Mouse (Mus musculus): ENCODE results near the gene Arih2. TPM values are rescaled to one million over a fixed set of nuclear protein-coding genes. Genes with fewer than 3 reads are reported as not detected.

Arih2 gene
- polyA plus RNA-seq, 1 experiment from 2014 or later: 50.9 TPM

- ATAC-seq (ENCODE audit: low FRiP score): peak; percentile 12; the same call in 1 of the 2 replicates
- H3K4me1 ChIP-seq (ENCODE audit: control insufficient read depth, insufficient read depth, low read length): peaks cover 43% of the 10 kb centered on the region
- H3K27me3 ChIP-seq (ENCODE audit: control insufficient read depth, insufficient read depth, low read length): peaks cover 7% of the 10 kb centered on the region; the same call in 1 of the 2 replicates
- peak; percentile 92 for DNase-seq (ENCODE audit: low spot score, missing footprints)
- H3K9ac ChIP-seq (ENCODE audit: low read length): peak within 1 kb of the TSS; percentile 11; the same call in 1 of the 2 replicates
- no peaks in the 10 kb centered on the region for H3K36me3 ChIP-seq (ENCODE audit: control insufficient read depth, insufficient read depth, low read length)
- H3K27ac ChIP-seq (ENCODE audit: low read depth, low read length): peak within 1 kb of the TSS; percentile 46
- no peak within 1 kb of the TSS for H3K4me2 ChIP-seq
- H3K9me3 ChIP-seq (ENCODE audit: control insufficient read depth, low read length): no peaks in the 10 kb centered on the region
- H3K4me3 ChIP-seq (ENCODE audit: low read depth, low read length): no peak within 1 kb of the TSS
- WGBS: 25% methylated on average over 1 of the region's 1 CpGs
These were observed 39.9 kb upstream of the Arih2 start, which contains the start of gene Prkar2a for GRCm38 (mm10) chr9:108689106-108689505. Prkar2a (plus strand) TSS chr9:108689314.

DNA sequence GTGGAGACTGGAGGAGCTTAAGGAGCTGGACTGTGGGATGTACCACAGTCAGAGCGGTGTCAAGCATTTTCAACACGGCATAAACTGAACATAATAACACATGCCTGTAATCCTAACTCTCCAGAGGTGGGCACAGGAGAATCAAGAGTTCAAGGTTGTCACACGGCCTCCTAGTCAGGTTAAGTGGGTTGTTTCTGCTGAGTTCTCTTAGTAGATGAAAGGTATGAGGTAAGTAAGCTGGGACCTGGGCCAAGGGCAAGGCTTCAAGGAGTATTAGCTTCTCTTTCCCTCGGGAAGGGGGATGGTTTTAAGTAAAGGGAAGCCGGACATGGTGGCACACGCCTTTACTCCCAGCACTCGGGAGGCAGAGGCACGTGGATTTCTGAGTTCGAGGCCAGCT lies 39.3 kb upstream of the Arih2 start:
- DNase-seq (ENCODE audit: low spot score, missing footprints): no peak
- H3K9ac ChIP-seq (ENCODE audit: low read length): no peak overlapping the region
- H3K4me1 ChIP-seq (ENCODE audit: control insufficient read depth, insufficient read depth, low read length): peaks cover 43% of the 10 kb centered on the region
- no peaks in the 10 kb centered on the region for H3K9me3 ChIP-seq (ENCODE audit: control insufficient read depth, low read length)
- 72% methylated on average over 9 of the region's 9 CpGs for WGBS
- H3K4me2 ChIP-seq: no peak overlapping the region
- no peak overlapping the region for H3K4me3 ChIP-seq (ENCODE audit: low read depth, low read length)
- peaks cover 7% of the 10 kb centered on the region; the same call in 1 of the 2 replicates for H3K27me3 ChIP-seq (ENCODE audit: control insufficient read depth, insufficient read depth, low read length)
- no peak overlapping the region for H3K27ac ChIP-seq (ENCODE audit: low read depth, low read length)
- no peak for ATAC-seq (ENCODE audit: low FRiP score)
- H3K36me3 ChIP-seq (ENCODE audit: control insufficient read depth, insufficient read depth, low read length): no peaks in the 10 kb centered on the region

DNA sequence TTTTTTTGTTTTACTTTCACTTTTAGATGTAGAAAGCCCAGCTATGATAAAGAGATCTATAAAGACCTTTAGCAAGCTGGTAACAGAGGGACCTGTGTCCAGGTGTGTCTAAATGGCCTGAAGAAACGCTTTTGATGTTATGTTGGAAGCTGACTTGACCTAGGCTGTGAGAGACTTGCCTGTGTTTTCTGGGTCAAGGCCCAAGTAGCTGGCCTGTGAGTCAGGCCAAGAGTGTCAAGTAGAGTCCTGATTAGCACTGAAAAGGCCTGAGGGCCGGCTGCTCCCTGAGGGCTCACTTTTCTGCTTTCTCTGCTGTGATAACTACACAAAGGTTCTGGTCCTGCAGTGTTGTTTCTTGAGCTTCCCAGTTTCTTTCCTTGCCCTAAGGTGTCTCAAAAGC lies 38.5 kb upstream of the Arih2 start:
- no peak overlapping the region for H3K4me3 ChIP-seq (ENCODE audit: low read depth, low read length)

GRCm38 (mm10) chr9:108687181-108687580 lies 38.0 kb upstream of the Arih2 start:
- H3K36me3 ChIP-seq (ENCODE audit: control insufficient read depth, insufficient read depth, low read length): no peaks in the 10 kb centered on the region

More for the DNA sequence above, 38.5 kb upstream of the Arih2 start:
- Histone ChIP-seq H3K27me3 (ENCODE audit: control insufficient read depth, insufficient read depth, low read length) (peaks cover 3% of the 10 kb centered on the region; the same call in 1 of the 2 replicates), H3K9me3 (ENCODE audit: control insufficient read depth, low read length) (no peaks in the 10 kb centered on the region), H3K4me2 (no peak overlapping the region), H3K4me1 (ENCODE audit: control insufficient read depth, insufficient read depth, low read length) (peaks cover 36% of the 10 kb centered on the region), H3K27ac (ENCODE audit: low read depth, low read length) (no peak overlapping the region), H3K36me3 (ENCODE audit: control insufficient read depth, insufficient read depth, low read length) (no peaks in the 10 kb centered on the region), H3K9ac (ENCODE audit: low read length) (no peak overlapping the region)
- WGBS: 76% methylated on average over 2 of the region's 2 CpGs
- DNase-seq (ENCODE audit: low spot score, missing footprints) (no peak), ATAC-seq (ENCODE audit: low FRiP score) (no peak)

GRCm38 (mm10) chr9:108686475-108686887 lies 37.3 kb upstream of the Arih2 start:
- peak; percentile 60 for ATAC-seq (ENCODE audit: low FRiP score)
- DNase-seq (ENCODE audit: low spot score, missing footprints): no peak

More at GRCm38 (mm10) chr9:108687181-108687580, 38.0 kb upstream of the Arih2 start:
- no peak for DNase-seq (ENCODE audit: low spot score, missing footprints)
- WGBS: 75% methylated on average over 6 of the region's 6 CpGs
- H3K4me2 ChIP-seq: no peak overlapping the region
- peaks cover 3% of the 10 kb centered on the region; the same call in 1 of the 2 replicates for H3K27me3 ChIP-seq (ENCODE audit: control insufficient read depth, insufficient read depth, low read length)
- no peak overlapping the region for H3K27ac ChIP-seq (ENCODE audit: low read depth, low read length)
- ATAC-seq (ENCODE audit: low FRiP score): no peak
- H3K4me3 ChIP-seq (ENCODE audit: low read depth, low read length): no peak overlapping the region
- no peaks in the 10 kb centered on the region for H3K9me3 ChIP-seq (ENCODE audit: control insufficient read depth, low read length)
- H3K9ac ChIP-seq (ENCODE audit: low read length): no peak overlapping the region
- peaks cover 31% of the 10 kb centered on the region for H3K4me1 ChIP-seq (ENCODE audit: control insufficient read depth, insufficient read depth, low read length)

GRCm38 (mm10) chr9:108680026-108680425 lies 30.8 kb upstream of the Arih2 start:
- no peaks in the 10 kb centered on the region for H3K9me3 ChIP-seq (ENCODE audit: control insufficient read depth, low read length)
- no peak overlapping the region for H3K27ac ChIP-seq (ENCODE audit: low read depth, low read length)
- no peak overlapping the region for H3K9ac ChIP-seq (ENCODE audit: low read length)
- no peak overlapping the region for H3K4me3 ChIP-seq (ENCODE audit: low read depth, low read length)
- no peaks in the 10 kb centered on the region for H3K36me3 ChIP-seq (ENCODE audit: control insufficient read depth, insufficient read depth, low read length)
- 91% methylated on average over 15 of the region's 15 CpGs for WGBS
- no peak overlapping the region for H3K4me2 ChIP-seq
- H3K27me3 ChIP-seq (ENCODE audit: control insufficient read depth, insufficient read depth, low read length): no peaks in the 10 kb centered on the region
- DNase-seq (ENCODE audit: low spot score, missing footprints): no peak
- ATAC-seq (ENCODE audit: low FRiP score): no peak
- no peaks in the 10 kb centered on the region for H3K4me1 ChIP-seq (ENCODE audit: control insufficient read depth, insufficient read depth, low read length)

More at GRCm38 (mm10) chr9:108686475-108686887, 37.3 kb upstream of the Arih2 start:
- peaks cover 28% of the 10 kb centered on the region for H3K4me1 ChIP-seq (ENCODE audit: control insufficient read depth, insufficient read depth, low read length)
- H3K4me3 ChIP-seq (ENCODE audit: low read depth, low read length): no peak overlapping the region
- no peak overlapping the region for H3K4me2 ChIP-seq
- 38% methylated on average over 4 of the region's 4 CpGs for WGBS
- H3K27ac ChIP-seq (ENCODE audit: low read depth, low read length): peak overlapping the region; percentile 16; the same call in 1 of the 2 replicates
- no peaks in the 10 kb centered on the region for H3K9me3 ChIP-seq (ENCODE audit: control insufficient read depth, low read length)
- no peak overlapping the region for H3K9ac ChIP-seq (ENCODE audit: low read length)
- peaks cover 3% of the 10 kb centered on the region; the same call in 1 of the 2 replicates for H3K27me3 ChIP-seq (ENCODE audit: control insufficient read depth, insufficient read depth, low read length)
- H3K36me3 ChIP-seq (ENCODE audit: control insufficient read depth, insufficient read depth, low read length): no peaks in the 10 kb centered on the region

GRCm38 (mm10) chr9:108673151-108673550 lies 24.0 kb upstream of the Arih2 start:
- H3K36me3 ChIP-seq (ENCODE audit: control insufficient read depth, insufficient read depth, low read length): peaks cover 3% of the 10 kb centered on the region
- no peak overlapping the region for H3K4me2 ChIP-seq
- ATAC-seq (ENCODE audit: low FRiP score) (no peak), DNase-seq (ENCODE audit: low spot score, missing footprints) (no peak)
- peaks cover 3% of the 10 kb centered on the region; the same call in 1 of the 2 replicates for H3K9me3 ChIP-seq (ENCODE audit: control insufficient read depth, low read length)
- WGBS: 45% methylated on average over 2 of the region's 2 CpGs
- no peak overlapping the region for H3K4me3 ChIP-seq (ENCODE audit: low read depth, low read length)
- H3K9ac ChIP-seq (ENCODE audit: low read length): no peak overlapping the region
- H3K27ac ChIP-seq (ENCODE audit: low read depth, low read length): no peak overlapping the region
- no peaks in the 10 kb centered on the region for H3K4me1 ChIP-seq (ENCODE audit: control insufficient read depth, insufficient read depth, low read length)
- no peaks in the 10 kb centered on the region for H3K27me3 ChIP-seq (ENCODE audit: control insufficient read depth, insufficient read depth, low read length)

DNA sequence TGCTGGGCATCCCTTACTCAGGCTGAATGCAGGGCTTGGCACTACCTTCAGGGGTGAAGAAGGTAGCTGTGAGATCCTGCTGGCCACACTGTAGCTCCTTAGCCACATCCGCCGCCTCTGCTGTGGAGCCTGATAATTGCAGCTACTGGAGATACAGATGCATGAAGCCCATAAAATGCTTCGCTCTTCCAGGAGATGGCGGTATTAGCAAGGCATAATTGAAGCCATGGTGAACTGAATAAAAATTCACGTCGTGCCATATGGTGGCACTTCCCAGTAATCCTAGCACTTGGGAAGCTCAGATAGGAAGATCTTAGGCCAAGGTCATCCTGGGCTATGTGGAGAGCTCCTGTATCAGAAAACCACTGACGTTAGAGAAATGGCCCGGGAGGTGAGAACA lies 20.7 kb upstream of the Arih2 start:
- H3K4me1 ChIP-seq (ENCODE audit: control insufficient read depth, insufficient read depth, low read length): no peaks in the 10 kb centered on the region
- 52% methylated on average over 8 of the region's 8 CpGs for WGBS

GRCm38 (mm10) chr9:108662660-108663059 lies 13.5 kb upstream of the Arih2 start:
- ATAC-seq (ENCODE audit: low FRiP score): no peak
- Histone ChIP-seq H3K27me3 (ENCODE audit: control insufficient read depth, insufficient read depth, low read length) (no peaks in the 10 kb centered on the region), H3K4me3 (ENCODE audit: low read depth, low read length) (peak overlapping the region; percentile 72), H3K36me3 (ENCODE audit: control insufficient read depth, insufficient read depth, low read length) (no peaks in the 10 kb centered on the region), H3K9ac (ENCODE audit: low read length) (peak overlapping the region; percentile 68), H3K27ac (ENCODE audit: low read depth, low read length) (no peak overlapping the region), H3K4me1 (ENCODE audit: control insufficient read depth, insufficient read depth, low read length) (peaks cover 9% of the 10 kb centered on the region), H3K9me3 (ENCODE audit: control insufficient read depth, low read length) (no peaks in the 10 kb centered on the region), H3K4me2 (peak overlapping the region; percentile 71)
- 53% methylated on average over 6 of the region's 6 CpGs for WGBS
- DNase-seq (ENCODE audit: low spot score, missing footprints): no peak

More for the DNA sequence above, 20.7 kb upstream of the Arih2 start:
- Histone ChIP-seq H3K4me2 (no peak overlapping the region), H3K27me3 (ENCODE audit: control insufficient read depth, insufficient read depth, low read length) (no peaks in the 10 kb centered on the region), H3K4me3 (ENCODE audit: low read depth, low read length) (no peak overlapping the region), H3K27ac (ENCODE audit: low read depth, low read length) (no peak overlapping the region), H3K36me3 (ENCODE audit: control insufficient read depth, insufficient read depth, low read length) (peaks cover 3% of the 10 kb centered on the region), H3K9ac (ENCODE audit: low read length) (no peak overlapping the region), H3K9me3 (ENCODE audit: control insufficient read depth, low read length) (peaks cover 3% of the 10 kb centered on the region; the same call in 1 of the 2 replicates)
- ATAC-seq (ENCODE audit: low FRiP score) (no peak), DNase-seq (ENCODE audit: low spot score, missing footprints) (peak; percentile 89)

All from midbrain, embryonic 11.5 days (tissue).